8 mouse cellular contexts compared by ENCODE assay signal in the genomic region with DNA sequence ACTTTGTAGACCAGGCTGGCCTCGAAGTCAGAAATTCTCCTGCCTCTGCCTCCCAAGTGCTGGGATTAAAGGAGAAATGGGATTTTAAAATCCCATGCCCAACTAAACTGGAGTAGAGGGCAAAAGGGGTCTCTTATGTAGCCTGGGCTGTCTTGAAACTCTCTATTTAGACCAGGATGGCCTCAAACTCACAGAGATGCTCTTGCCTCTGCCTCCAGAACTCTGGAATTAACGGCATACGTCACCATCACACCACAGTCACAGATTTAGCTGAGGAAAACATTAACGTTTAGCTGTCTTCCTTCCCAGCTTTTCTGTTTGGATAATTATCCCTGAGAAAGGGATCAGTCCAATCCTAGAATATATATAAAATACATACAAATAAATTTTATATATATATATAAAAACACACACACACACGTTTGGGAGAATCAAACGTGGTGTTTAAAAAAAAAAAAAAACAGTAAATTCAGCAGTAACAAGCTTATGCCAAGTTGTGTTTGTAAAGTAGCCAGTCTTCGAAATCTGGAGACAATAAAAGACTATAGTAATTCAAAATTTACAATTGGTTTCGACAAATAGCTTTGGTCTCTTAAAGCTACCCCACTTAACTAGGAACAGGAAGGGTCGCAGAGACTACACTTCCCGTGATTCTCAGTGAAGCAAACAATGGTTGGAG. TPM values are rescaled to one million over a fixed set of nuclear protein-coding genes. Genes with fewer than 3 reads are reported as not detected.
DNase-seq lines count a peak whose midpoint lies in the region; ATAC-seq and TF ChIP-seq lines count a peak whose summit lies in the region.
"Had no signal": no experiment of that assay in that cellular context is flagged by ENCODE, and none has a peak within 500 bp of the region (broad histone marks: within the 10 kb centered on the region; RNA-seq: fewer than 3 reads in every experiment).

No protein-coding gene starts in this region.

- H3K4me1 ChIP-seq in intestine, postnatal 0 days (replicated peaks; ENCODE audit: control insufficient read depth, insufficient read depth, low read length), result peaks cover 4% of the 10 kb centered on the region; the same call in 1 of the 2 replicates
- peaks cover 19% of the 10 kb centered on the region for H3K4me1 ChIP-seq in intestine, embryonic 15.5 days (replicated peaks)
- H3K4me1 ChIP-seq in CH12.LX (ENCODE audit: control insufficient read depth in 1 of 2, insufficient read depth in 2 of 2), result peaks cover 6 to 25% of the 10 kb centered on the region in 2 experiments
- H3K4me1 ChIP-seq in limb, embryonic 13.5 days, result peaks cover 25% of the 10 kb centered on the region

- WGBS in intestine, postnatal 0 days, result 42% methylated on average over 10 of the region's 10 CpGs
- 44% methylated on average over 10 of the region's 10 CpGs for WGBS in intestine, embryonic 15.5 days
- WGBS in limb, embryonic 13.5 days, result 43% methylated on average over 10 of the region's 10 CpGs

- no peak overlapping the region for H3K9ac ChIP-seq in intestine, postnatal 0 days (ENCODE audit: low read depth, low read length)
- no peak overlapping the region for H3K9ac ChIP-seq in intestine, embryonic 15.5 days
- H3K9ac ChIP-seq in CH12.LX (ENCODE audit: insufficient read depth, low read depth), result no peak overlapping the region; the same call in 1 of the 2 replicates
- no peak overlapping the region for H3K9ac ChIP-seq in limb, embryonic 13.5 days

- peak overlapping the region; percentile 75 for H3K4me2 ChIP-seq in intestine, postnatal 0 days (replicated peaks; ENCODE audit: low read depth)
- no peak overlapping the region for H3K4me2 ChIP-seq in intestine, embryonic 15.5 days (replicated peaks)
- 0 out of 2 replicates have a peak overlapping the region, but pooled peaks have one; percentile 23 for H3K4me2 ChIP-seq in CH12.LX (ENCODE audit: insufficient read depth, low read depth, poor library complexity, severe bottlenecking)
- H3K4me2 ChIP-seq in limb, embryonic 13.5 days (replicated peaks), result 0 out of 2 replicates have a peak overlapping the region, but pooled peaks have one; percentile 15

- TF ChIP-seq CTCF in intestine, postnatal 0 days (IDR thresholded peaks at IDR 0.05; ENCODE audit: low read depth), result no peak
- TF ChIP-seq CTCF in C2C12 (IDR thresholded peaks at IDR 0.05; ENCODE audit: control insufficient read depth, insufficient read depth, insufficient read length) (no peak), CH12.LX (conservative IDR thresholded peaks at IDR 0.05 in 1 of 2, IDR thresholded peaks at IDR 0.05 in 1 of 2; ENCODE audit: low read depth in 2 of 2, low read length in 2 of 2) (no peak)

- dilution Hi-C loops in CH12.LX (cut with MboI; ENCODE audit: extremely low pct_ligation_motif_present, extremely low pct_unique_long_range_greater_than_20kb, low sequenced_read_pairs), result no loop called here

- TF ChIP-seq EP300 in CH12.LX (IDR thresholded peaks at IDR 0.05; ENCODE audit: low read length), result no peak

- no peaks in the 10 kb centered on the region for H3K27me3 ChIP-seq in intestine, postnatal 0 days (replicated peaks; ENCODE audit: control insufficient read depth, insufficient read depth, low read length)
- H3K27me3 ChIP-seq in intestine, embryonic 15.5 days (replicated peaks), result no peaks in the 10 kb centered on the region
- H3K27me3 ChIP-seq in C2C12 (ENCODE audit: control insufficient read depth, insufficient read depth, insufficient read length) (no peaks in the 10 kb centered on the region), CH12.LX (replicated peaks) (no peaks in the 10 kb centered on the region)
- no peaks in the 10 kb centered on the region for H3K27me3 ChIP-seq in limb, embryonic 13.5 days

- no peak overlapping the region for H3ac ChIP-seq in C2C12 (ENCODE audit: control insufficient read depth, insufficient read length, low read depth)

- 0 out of 2 replicates have a peak overlapping the region, but pooled peaks have one; percentile 89 for H3K4me3 ChIP-seq in intestine, postnatal 0 days (ENCODE audit: low read depth, low read length)
- no peak overlapping the region for H3K4me3 ChIP-seq in intestine, embryonic 15.5 days (replicated peaks)
- H3K4me3 ChIP-seq in C2C12 (ENCODE audit: insufficient read depth, poor library complexity, severe bottlenecking), result no peak overlapping the region
- H3K4me3 ChIP-seq in CH12.LX (replicated peaks in 1 of 3; ENCODE audit: low read depth in 2 of 3, low read length in 2 of 3, poor library complexity in 1 of 3), result peak overlapping the region in 2 of 3 experiments; percentile 32 to 64
- no peak overlapping the region for H3K4me3 ChIP-seq in limb, embryonic 13.5 days

- H3K79me3 ChIP-seq in C2C12 (ENCODE audit: low read depth), result peaks cover 35% of the 10 kb centered on the region

- no peak for TF ChIP-seq RAD21 in CH12.LX (IDR thresholded peaks at IDR 0.05; ENCODE audit: low read depth, low read length)

- ATAC-seq in intestine, postnatal 0 days, result no peak
- no peak for ATAC-seq in intestine, embryonic 15.5 days
- ATAC-seq in limb, embryonic 13.5 days (ENCODE audit: low FRiP score, low read depth), result 0 out of 2 replicates have a peak, but pooled peaks have one; percentile 1

- no peak for DNase-seq in CH12.LX (ENCODE audit: extremely low read depth)
- DNase-seq in gastrocnemius, adult 8-10 months (ENCODE audit: low spot score in 2 of 2), result no peak
- DNase-seq in embryo, embryonic 11 days, result no peak

- in situ Hi-C loops in CH12.LX (cut with MboI; ENCODE audit: low pct_ligation_motif_present, low pct_unique_long_range_greater_than_20kb, low sequenced_read_pairs), result no loop called here

- TF ChIP-seq POLR2A in CH12.LX (IDR thresholded peaks at IDR 0.05; ENCODE audit: low read depth, low read length), result no peak; the same call in 1 of the 2 replicates

- no peaks in the 10 kb centered on the region for H3K9me3 ChIP-seq in intestine, postnatal 0 days (ENCODE audit: control insufficient read depth)
- H3K9me3 ChIP-seq in intestine, embryonic 15.5 days, result no peaks in the 10 kb centered on the region
- no peaks in the 10 kb centered on the region for H3K9me3 ChIP-seq in CH12.LX (replicated peaks; ENCODE audit: low read length)
- H3K9me3 ChIP-seq in limb, embryonic 13.5 days, result no peaks in the 10 kb centered on the region

- H3K79me2 ChIP-seq in C2C12 (ENCODE audit: control insufficient read depth, insufficient read depth) (peaks cover 45% of the 10 kb centered on the region), CH12.LX (replicated peaks; ENCODE audit: control insufficient read depth, extremely low read depth, insufficient read depth, poor library complexity, severe bottlenecking) (peaks cover 36% of the 10 kb centered on the region)

- no peak overlapping the region for H3K27ac ChIP-seq in intestine, postnatal 0 days (ENCODE audit: low read depth, low read length)
- no peak overlapping the region for H3K27ac ChIP-seq in intestine, embryonic 15.5 days
- no peak overlapping the region for H3K27ac ChIP-seq in CH12.LX (ENCODE audit: insufficient read depth, low read depth)
- H3K27ac ChIP-seq in limb, embryonic 13.5 days, result no peak overlapping the region

- peaks cover 47% of the 10 kb centered on the region for H3K36me3 ChIP-seq in intestine, postnatal 0 days (ENCODE audit: control insufficient read depth, insufficient read depth)
- peaks cover 40% of the 10 kb centered on the region for H3K36me3 ChIP-seq in intestine, embryonic 15.5 days
- H3K36me3 ChIP-seq in C2C12 (ENCODE audit: control insufficient read depth, insufficient read depth), result peaks cover 52% of the 10 kb centered on the region
- peaks cover 36 to 58% of the 10 kb centered on the region in 2 experiments for H3K36me3 ChIP-seq in CH12.LX (replicated peaks in 1 of 2; ENCODE audit: control insufficient read depth in 1 of 2, insufficient read depth in 1 of 2, low read length in 1 of 2)
- peaks cover 63% of the 10 kb centered on the region for H3K36me3 ChIP-seq in limb, embryonic 13.5 days

RNA-seq across cellular contexts. Expression of a gene that starts 0.5 kb away (rescaled TPM):
- 411 and 423 TPM in 2 replicates for polyA plus RNA-seq in intestine, postnatal 0 days (2015; fragmentation: Nextera tagmentation; extraction: Ambion mirVana)
- 614 and 624 TPM in 2 replicates for polyA plus RNA-seq in intestine, embryonic 15.5 days (2015; fragmentation: Nextera tagmentation; extraction: Ambion mirVana)
- 556 TPM for polyA plus RNA-seq in C2C12 (2012; fragmentation: generic; extraction: Trizol)
- total RNA-seq in CH12.LX (2012; rRNA removed), result 315 and 343 TPM in 2 replicates
- total RNA-seq in CH12.LX (2014; rRNA removed), result 375 and 415 TPM in 2 replicates
- polyA plus RNA-seq in CH12.LX (2012; ENCODE audit: insufficient read length, low read depth), result 304 and 319 TPM in 2 replicates
- polyA plus RNA-seq in limb, embryonic 13.5 days (2015; fragmentation: Nextera tagmentation; extraction: Ambion mirVana), result 629 and 657 TPM in 2 replicates
- 100 to 1,000 TPM; 113 to 138 (median 134) TPM for total RNA-seq in gastrocnemius, adult 8-10 months (2022)

RNA-seq across cellular contexts. Expression of a gene that starts 13.6 kb away (rescaled TPM):
- 47.0 and 64.3 TPM in 2 replicates for polyA plus RNA-seq in intestine, postnatal 0 days (2015; fragmentation: Nextera tagmentation; extraction: Ambion mirVana)
- polyA plus RNA-seq in intestine, embryonic 15.5 days (2015; fragmentation: Nextera tagmentation; extraction: Ambion mirVana), result 58.6 and 59.0 TPM in 2 replicates
- polyA plus RNA-seq in C2C12 (2012; fragmentation: generic; extraction: Trizol) (37.1 TPM), CH12.LX (2012; ENCODE audit: insufficient read length, low read depth) (98.0 and 98.9 TPM in 2 replicates)
- total RNA-seq in CH12.LX (2012; rRNA removed) (48.6 and 61.4 TPM in 2 replicates), CH12.LX (2014; rRNA removed) (46.9 and 55.7 TPM in 2 replicates)
- 68.1 and 78.1 TPM in 2 replicates for polyA plus RNA-seq in limb, embryonic 13.5 days (2015; fragmentation: Nextera tagmentation; extraction: Ambion mirVana)
- total RNA-seq in gastrocnemius, adult 8-10 months (2022), result 10 to 100 TPM; 55.9 to 75.5 (median 66.6) TPM

RNA-seq across cellular contexts. Expression of a gene that starts 18.0 kb away (rescaled TPM):
- 11.5 and 13.7 TPM in 2 replicates for polyA plus RNA-seq in intestine, postnatal 0 days (2015; fragmentation: Nextera tagmentation; extraction: Ambion mirVana)
- 18.1 and 19.5 TPM in 2 replicates for polyA plus RNA-seq in intestine, embryonic 15.5 days (2015; fragmentation: Nextera tagmentation; extraction: Ambion mirVana)
- 15.8 TPM for polyA plus RNA-seq in C2C12 (2012; fragmentation: generic; extraction: Trizol)
- 7.6 and 7.7 TPM in 2 replicates for total RNA-seq in CH12.LX (2012; rRNA removed)
- 1.8 and 1.9 TPM in 2 replicates for total RNA-seq in CH12.LX (2014; rRNA removed)
- polyA plus RNA-seq in CH12.LX (2012; ENCODE audit: insufficient read length, low read depth), result 14.8 and 16.9 TPM in 2 replicates
- 28.0 and 28.7 TPM in 2 replicates for polyA plus RNA-seq in limb, embryonic 13.5 days (2015; fragmentation: Nextera tagmentation; extraction: Ambion mirVana)
- total RNA-seq in gastrocnemius, adult 8-10 months (2022), result 10 to 100 TPM; 24.5 to 30.0 (median 27.2) TPM

RNA-seq across cellular contexts. Expression of a gene that starts 36.1 kb away (rescaled TPM):
- polyA plus RNA-seq in intestine, postnatal 0 days (2015; fragmentation: Nextera tagmentation; extraction: Ambion mirVana), result 37.2 and 37.8 TPM in 2 replicates
- 99.4 and 102 TPM in 2 replicates for polyA plus RNA-seq in intestine, embryonic 15.5 days (2015; fragmentation: Nextera tagmentation; extraction: Ambion mirVana)
- 108 TPM for polyA plus RNA-seq in C2C12 (2012; fragmentation: generic; extraction: Trizol)
- total RNA-seq in CH12.LX (2012; rRNA removed), result 179 and 208 TPM in 2 replicates
- 183 and 203 TPM in 2 replicates for total RNA-seq in CH12.LX (2014; rRNA removed)
- polyA plus RNA-seq in CH12.LX (2012; ENCODE audit: insufficient read length, low read depth), result 139 and 151 TPM in 2 replicates
- polyA plus RNA-seq in limb, embryonic 13.5 days (2015; fragmentation: Nextera tagmentation; extraction: Ambion mirVana), result 109 and 113 TPM in 2 replicates
- total RNA-seq in gastrocnemius, adult 8-10 months (2022), result 10 to 100 TPM; 53.8 to 71.3 (median 68.1) TPM

RNA-seq across cellular contexts. Expression of a gene that starts 54.5 kb away (rescaled TPM):
- 1.7 and 2.0 TPM in 2 replicates for polyA plus RNA-seq in intestine, postnatal 0 days (2015; fragmentation: Nextera tagmentation; extraction: Ambion mirVana)
- 5.5 and 7.0 TPM in 2 replicates for polyA plus RNA-seq in intestine, embryonic 15.5 days (2015; fragmentation: Nextera tagmentation; extraction: Ambion mirVana)
- polyA plus RNA-seq in C2C12 (2012; fragmentation: generic; extraction: Trizol) (0.11 TPM), CH12.LX (2012; ENCODE audit: insufficient read length, low read depth) (0.27 and 0.29 TPM in 2 replicates)
- total RNA-seq in CH12.LX (2012; rRNA removed) (not detected in 2 replicates), CH12.LX (2014; rRNA removed) (not detected in 2 replicates)
- 0.73 and 1.5 TPM in 2 replicates for polyA plus RNA-seq in limb, embryonic 13.5 days (2015; fragmentation: Nextera tagmentation; extraction: Ambion mirVana)
- total RNA-seq in gastrocnemius, adult 8-10 months (2022), result under 1 TPM in 1 of 4 experiments, not detected in 3; 0.13 TPM
- total RNA-seq: gastrocnemius, postnatal 36 days had no signal

Comparison
In these comparisons a context has a peak if more than half of its experiments do, and no peak if none do; other contexts are left out.
1. H3K4me3 ChIP-seq: peak in intestine, postnatal 0 days (single experiment) and CH12.LX (2 of 3); none in intestine, embryonic 15.5 days (single experiment), C2C12 (single experiment) and limb, embryonic 13.5 days (single experiment).